ENCODE assay signal across 25 mouse cellular contexts in the genomic region with DNA sequence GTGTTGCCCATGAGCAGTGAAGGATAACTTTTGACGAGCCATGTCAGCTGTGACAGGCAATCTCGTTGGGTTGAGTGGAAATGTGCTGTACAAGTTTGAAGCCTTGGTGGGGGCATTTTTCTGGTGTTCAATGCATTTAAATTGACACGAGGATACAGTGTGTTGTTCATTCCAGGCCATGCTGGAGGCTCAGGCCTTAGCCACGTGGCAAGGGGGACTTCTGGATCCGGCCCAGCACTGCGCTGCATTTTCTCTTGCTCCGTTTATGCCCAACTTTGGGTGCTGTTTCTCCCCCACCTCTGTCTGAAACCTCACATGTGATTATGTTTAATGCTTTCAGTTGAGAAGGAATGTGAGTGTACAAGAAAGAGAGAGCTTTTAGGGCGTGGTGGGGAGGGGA.
"Had no signal": no experiment of that assay in that cellular context is flagged by ENCODE, and none has a peak within 500 bp of the region (broad histone marks: within the 10 kb centered on the region; RNA-seq: fewer than 3 reads in every experiment).

No protein-coding gene starts in this region.

- H3K4me2 ChIP-seq: heart, embryonic 12.5 days; hindbrain, embryonic 12.5 days; hindbrain, embryonic 14.5 days; intestine, embryonic 15.5 days; limb, embryonic 13.5 days; liver, embryonic 11.5 days; liver, embryonic 13.5 days; liver, embryonic 15.5 days had no signal

- H3K4me3 ChIP-seq: gastrocnemius, adult 2 months; heart, adult 2 months; heart, embryonic 12.5 days; hindbrain, embryonic 10.5 days; hindbrain, embryonic 12.5 days; intestine, embryonic 15.5 days; layer of hippocampus, adult 2 months; left cerebral cortex, adult 2 months; limb, embryonic 13.5 days; liver, embryonic 13.5 days; liver, embryonic 15.5 days had no signal

- H3K27me3 ChIP-seq: heart, embryonic 12.5 days; hindbrain, embryonic 12.5 days; intestine, embryonic 15.5 days; liver, embryonic 13.5 days; liver, embryonic 15.5 days had no signal

- H3K9me3 ChIP-seq: heart, embryonic 12.5 days; hindbrain, embryonic 10.5 days; hindbrain, embryonic 12.5 days; intestine, embryonic 15.5 days; limb, embryonic 13.5 days; liver, embryonic 13.5 days; liver, embryonic 15.5 days had no signal

- ATAC-seq: hindbrain, embryonic 16.5 days; inflammation-experienced regulatory T-cells, adult 6 months; intestine, embryonic 15.5 days; intestine, postnatal 0 days had no signal

- H3K27ac ChIP-seq: gastrocnemius, adult 2 months; heart, adult 2 months; hindbrain, embryonic 10.5 days; hindbrain, embryonic 12.5 days; hindbrain, embryonic 14.5 days; intestine, embryonic 15.5 days; layer of hippocampus, adult 2 months; left cerebral cortex, adult 2 months; limb, embryonic 13.5 days; liver, embryonic 13.5 days; liver, embryonic 15.5 days had no signal

- H3K9ac ChIP-seq: heart, embryonic 12.5 days; hindbrain, embryonic 12.5 days; hindbrain, embryonic 14.5 days; intestine, embryonic 15.5 days; limb, embryonic 13.5 days; liver, embryonic 13.5 days; liver, embryonic 15.5 days had no signal

- H3K36me3 ChIP-seq: heart, embryonic 12.5 days; hindbrain, embryonic 10.5 days; hindbrain, embryonic 12.5 days; intestine, embryonic 15.5 days; limb, embryonic 13.5 days; liver, embryonic 13.5 days; liver, embryonic 15.5 days had no signal

- H3K4me1 ChIP-seq: intestine, embryonic 15.5 days; liver, embryonic 13.5 days; liver, embryonic 15.5 days had no signal

- DNase-seq: gastrocnemius, adult 2 months; gastrocnemius, postnatal 10 days; gastrocnemius, postnatal 25 days; heart, adult 2 months; heart, postnatal 10 days; kidney, adult 18-20 months; kidney, adult 8-10 months; kidney, postnatal 10 days; kidney, postnatal 25 days; kidney, postnatal 4 days; liver; liver, embryonic 13.5 days had no signal
